Mouse (Mus musculus) liver, embryonic 14.5 days (tissue): ENCODE data around the gene Msantd1.

Source experiments
- CTCF ChIP-seq: IDR thresholded peaks from 2 replicates; pipeline ENCODE4 v1.5.1; 2016; ENCODE audit warnings: antibody characterized with exemption, low read depth, control low read depth
- EP300 ChIP-seq: IDR thresholded peaks from 2 replicates; pipeline ENCODE4 v1.6.1; 2016; ENCODE audit warnings: antibody characterized with exemption, low read depth

GRCm38 (mm10) chr5:34917234-34917655 is 9.4 kb downstream of the Msantd1 start:
- no peak for TF ChIP-seq EP300
- TF ChIP-seq CTCF, result no peak
